Mouse (Mus musculus): Measurements from ENCODE around the gene Scrn2.

GRCm38 (mm10) chr11:97021873-97022484 lies 7.8 kb upstream of the Scrn2 start:
- TF ChIP-seq MAFK (IDR thresholded peaks at IDR 0.05; ENCODE audit: insufficient read depth, low read depth, low read length) (no peak), ZNF384 (IDR thresholded peaks at IDR 0.05; ENCODE audit: low read depth, low read length) (no peak)

All from ES-E14 (cell line).